Mouse (Mus musculus): ENCODE results near the gene Gpr137. TPM values are rescaled to one million over a fixed set of nuclear protein-coding genes. Genes with fewer than 3 reads are reported as not detected.

Gpr137 gene
- polyA plus RNA-seq, 1 experiment from 2014 or later = 20.2 TPM

- 51% methylated on average over 5 of the region's 5 CpGs for WGBS
- peak overlapping the region; percentile 62 for H3K4me2 ChIP-seq (ENCODE audit: low read depth, low read length)
- no peaks in the 10 kb centered on the region for H3K27me3 ChIP-seq (ENCODE audit: control insufficient read depth, insufficient read depth, low read length)
- H3K9me3 ChIP-seq (replicated peaks; ENCODE audit: control insufficient read depth, low read length) = no peaks in the 10 kb centered on the region
- peaks cover 27% of the 10 kb centered on the region for H3K4me1 ChIP-seq (ENCODE audit: control insufficient read depth, insufficient read depth, low read length)
- H3K4me3 ChIP-seq (replicated peaks; ENCODE audit: low read length) = peak overlapping the region; percentile 68
- H3K36me3 ChIP-seq (ENCODE audit: control insufficient read depth, insufficient read depth, low read length) = peaks cover 2% of the 10 kb centered on the region
- H3K27ac ChIP-seq (ENCODE audit: low read length) = peak overlapping the region; percentile 98
- peak overlapping the region; percentile 82 for H3K9ac ChIP-seq (ENCODE audit: low read length)
- no peak for ATAC-seq (ENCODE audit: insufficient read depth, low FRiP score)
Measured at GRCm38 (mm10) chr19:6949951-6950350, 7.7 kb upstream of the Gpr137 start.

GRCm38 (mm10) chr19:6949532-6949931 is 7.3 kb upstream of the Gpr137 start:
- no peaks in the 10 kb centered on the region; the same call in 1 of the 2 replicates for H3K36me3 ChIP-seq (ENCODE audit: control insufficient read depth, insufficient read depth, low read length)
- 85% methylated on average over 5 of the region's 5 CpGs for WGBS
- H3K4me2 ChIP-seq (ENCODE audit: low read depth, low read length) = peak overlapping the region; percentile 62; the same call in 1 of the 2 replicates
- ATAC-seq (ENCODE audit: insufficient read depth, low FRiP score) = no peak
- no peak overlapping the region for H3K4me3 ChIP-seq (replicated peaks; ENCODE audit: low read length)
- H3K9me3 ChIP-seq (replicated peaks; ENCODE audit: control insufficient read depth, low read length) = no peaks in the 10 kb centered on the region
- H3K27ac ChIP-seq (ENCODE audit: low read length) = peak overlapping the region; percentile 98
- H3K27me3 ChIP-seq (ENCODE audit: control insufficient read depth, insufficient read depth, low read length) = no peaks in the 10 kb centered on the region
- peaks cover 27% of the 10 kb centered on the region for H3K4me1 ChIP-seq (ENCODE audit: control insufficient read depth, insufficient read depth, low read length)
- peak overlapping the region; percentile 20; the same call in 1 of the 2 replicates for H3K9ac ChIP-seq (ENCODE audit: low read length)

GRCm38 (mm10) chr19:6948186-6948585 is 5.9 kb upstream of the Gpr137 start:
- 74% methylated on average over 4 of the region's 4 CpGs for WGBS
- no peak overlapping the region for H3K27ac ChIP-seq (ENCODE audit: low read length)
- no peak for ATAC-seq (ENCODE audit: insufficient read depth, low FRiP score)

GRCm38 (mm10) chr19:6947742-6948141 is 5.5 kb upstream of the Gpr137 start:
- Histone ChIP-seq H3K4me1 (ENCODE audit: control insufficient read depth, insufficient read depth, low read length) (peaks cover 29% of the 10 kb centered on the region), H3K9ac (ENCODE audit: low read length) (no peak overlapping the region), H3K9me3 (replicated peaks; ENCODE audit: control insufficient read depth, low read length) (no peaks in the 10 kb centered on the region), H3K4me3 (replicated peaks; ENCODE audit: low read length) (no peak overlapping the region), H3K27me3 (ENCODE audit: control insufficient read depth, insufficient read depth, low read length) (no peaks in the 10 kb centered on the region), H3K4me2 (ENCODE audit: low read depth, low read length) (no peak overlapping the region), H3K27ac (ENCODE audit: low read length) (no peak overlapping the region), H3K36me3 (ENCODE audit: control insufficient read depth, insufficient read depth, low read length) (no peaks in the 10 kb centered on the region)
- 45% methylated on average over 4 of the region's 4 CpGs for WGBS
- ATAC-seq (ENCODE audit: insufficient read depth, low FRiP score) = no peak

More at GRCm38 (mm10) chr19:6948186-6948585, 5.9 kb upstream of the Gpr137 start:
- H3K4me3 ChIP-seq (replicated peaks; ENCODE audit: low read length) = no peak overlapping the region
- H3K9me3 ChIP-seq (replicated peaks; ENCODE audit: control insufficient read depth, low read length) = no peaks in the 10 kb centered on the region
- no peak overlapping the region for H3K9ac ChIP-seq (ENCODE audit: low read length)
- H3K4me1 ChIP-seq (ENCODE audit: control insufficient read depth, insufficient read depth, low read length) = peaks cover 29% of the 10 kb centered on the region
- no peak overlapping the region for H3K4me2 ChIP-seq (ENCODE audit: low read depth, low read length)
- H3K27me3 ChIP-seq (ENCODE audit: control insufficient read depth, insufficient read depth, low read length) = no peaks in the 10 kb centered on the region
- no peaks in the 10 kb centered on the region for H3K36me3 ChIP-seq (ENCODE audit: control insufficient read depth, insufficient read depth, low read length)

- H3K36me3 ChIP-seq (ENCODE audit: control insufficient read depth, insufficient read depth, low read length) = no peaks in the 10 kb centered on the region
- 93% methylated on average over 6 of the region's 6 CpGs for WGBS
- H3K9me3 ChIP-seq (replicated peaks; ENCODE audit: control insufficient read depth, low read length) = no peaks in the 10 kb centered on the region
- no peak for ATAC-seq (ENCODE audit: insufficient read depth, low FRiP score)
- H3K9ac ChIP-seq (ENCODE audit: low read length) = no peak overlapping the region
- H3K4me3 ChIP-seq (replicated peaks; ENCODE audit: low read length) = no peak overlapping the region
- no peak overlapping the region for H3K4me2 ChIP-seq (ENCODE audit: low read depth, low read length)
- H3K27me3 ChIP-seq (ENCODE audit: control insufficient read depth, insufficient read depth, low read length) = no peaks in the 10 kb centered on the region
- H3K4me1 ChIP-seq (ENCODE audit: control insufficient read depth, insufficient read depth, low read length) = peaks cover 21% of the 10 kb centered on the region
- H3K27ac ChIP-seq (ENCODE audit: low read length) = no peak overlapping the region
Measured at GRCm38 (mm10) chr19:6943709-6944108, 1.4 kb upstream of the Gpr137 start.

- Histone ChIP-seq H3K9ac (ENCODE audit: low read length) (peak overlapping the region; percentile 93), H3K27ac (ENCODE audit: low read length) (peak overlapping the region; percentile 63), H3K4me3 (replicated peaks; ENCODE audit: low read length) (peak overlapping the region; percentile 76), H3K27me3 (ENCODE audit: control insufficient read depth, insufficient read depth, low read length) (no peaks in the 10 kb centered on the region), H3K4me2 (ENCODE audit: low read depth, low read length) (peak overlapping the region; percentile 98), H3K4me1 (ENCODE audit: control insufficient read depth, insufficient read depth, low read length) (peaks cover 21% of the 10 kb centered on the region), H3K36me3 (ENCODE audit: control insufficient read depth, insufficient read depth, low read length) (no peaks in the 10 kb centered on the region), H3K9me3 (replicated peaks; ENCODE audit: control insufficient read depth, low read length) (no peaks in the 10 kb centered on the region)
- ATAC-seq (ENCODE audit: insufficient read depth, low FRiP score) = no peak; the same call in 1 of the 2 replicates
- WGBS = 28% methylated on average over 5 of the region's 5 CpGs
Measured at GRCm38 (mm10) chr19:6942764-6943163, 484 bp upstream of the Gpr137 start.

GRCm38 (mm10) chr19:6941372-6942248 is 670 bp downstream of the Gpr137 start, which contains the start of gene Bad:
Bad (plus strand) TSS chr19:6941861.
- H3K27ac ChIP-seq (ENCODE audit: low read length) = peak within 1 kb of the TSS; percentile 97
- peak within 1 kb of the TSS; percentile 98 for H3K4me2 ChIP-seq (ENCODE audit: low read depth, low read length)
- peak within 1 kb of the TSS; percentile 76 for H3K4me3 ChIP-seq (replicated peaks; ENCODE audit: low read length)
- peaks cover 21% of the 10 kb centered on the region for H3K4me1 ChIP-seq (ENCODE audit: control insufficient read depth, insufficient read depth, low read length)
- H3K9ac ChIP-seq (ENCODE audit: low read length) = peak within 1 kb of the TSS; percentile 93
- H3K9me3 ChIP-seq (replicated peaks; ENCODE audit: control insufficient read depth, low read length) = no peaks in the 10 kb centered on the region
- under 1% methylated on average over 83 of the region's 83 CpGs for WGBS
- peak; percentile 81 for ATAC-seq (ENCODE audit: insufficient read depth, low FRiP score)
- H3K27me3 ChIP-seq (ENCODE audit: control insufficient read depth, insufficient read depth, low read length) = no peaks in the 10 kb centered on the region
- H3K36me3 ChIP-seq (ENCODE audit: control insufficient read depth, insufficient read depth, low read length) = no peaks in the 10 kb centered on the region

GRCm38 (mm10) chr19:6940396-6941351 is 1.6 kb downstream of the Gpr137 start:
- H3K4me2 ChIP-seq (ENCODE audit: low read depth, low read length) = peak overlapping the region; percentile 98
- no peaks in the 10 kb centered on the region for H3K9me3 ChIP-seq (replicated peaks; ENCODE audit: control insufficient read depth, low read length)
- H3K4me1 ChIP-seq (ENCODE audit: control insufficient read depth, insufficient read depth, low read length) = peaks cover 21% of the 10 kb centered on the region
- H3K27me3 ChIP-seq (ENCODE audit: control insufficient read depth, insufficient read depth, low read length) = peaks cover 6% of the 10 kb centered on the region; the same call in 1 of the 2 replicates
- peak overlapping the region; percentile 71 for H3K27ac ChIP-seq (ENCODE audit: low read length)
- no peaks in the 10 kb centered on the region for H3K36me3 ChIP-seq (ENCODE audit: control insufficient read depth, insufficient read depth, low read length)
- peak overlapping the region; percentile 76 for H3K4me3 ChIP-seq (replicated peaks; ENCODE audit: low read length)
- H3K9ac ChIP-seq (ENCODE audit: low read length) = peak overlapping the region; percentile 93
- WGBS = 17% methylated on average over 29 of the region's 29 CpGs
- ATAC-seq (ENCODE audit: insufficient read depth, low FRiP score) = peak; percentile 0; the same call in 1 of the 2 replicates

Measured in stomach, embryonic 16.5 days (tissue).